Mouse (Mus musculus) kidney, postnatal 0 days (tissue): Measurements from ENCODE around the gene Olfr551. TPM values are rescaled to one million over a fixed set of nuclear protein-coding genes. Genes with fewer than 3 reads are reported as not detected.

Experiments used
- ATAC-seq: fragments of 200-750 bp; cut with Nextera tagmentation; replicated peaks from 2 replicates; pipeline ENCODE4 v1.8.0; 2017; ENCODE audit warnings: low read depth, moderate number of reproducible peaks, moderate TSS enrichment, moderate library complexity; ENCODE audit not compliant: low FRiP score
- DNase-seq: peaks from one replicate; pipeline ENCODE4 v3.0.0-alpha.2; 2016; ENCODE audit warnings: low spot score
- H3K27ac ChIP-seq: fragments of 300-500 bp; sonication (generic); 2 replicates; pipeline ENCODE4 v1.5.1; 2014; ENCODE audit warnings: mild to moderate bottlenecking
- H3K27me3 ChIP-seq: fragments of 300-500 bp; sonication (generic); 2 replicates; pipeline ENCODE4 v1.6.1; 2014; ENCODE audit warnings: low read length, mixed read lengths; ENCODE audit not compliant: insufficient read depth
- H3K36me3 ChIP-seq: fragments of 300-500 bp; sonication (generic); 2 replicates; pipeline ENCODE4 v1.6.1; 2014; ENCODE audit warnings: low read length, mixed read lengths; ENCODE audit not compliant: insufficient read depth
- H3K4me1 ChIP-seq: fragments of 300-500 bp; sonication (generic); replicated peaks from 2 replicates; pipeline ENCODE4 v1.6.1; 2014; ENCODE audit warnings: antibody characterized with exemption, low read length, mixed read lengths; ENCODE audit not compliant: insufficient read depth
- H3K4me2 ChIP-seq: fragments of 300-500 bp; sonication (generic); 2 replicates; pipeline ENCODE4 v1.6.1; 2014; ENCODE audit warnings: mild to moderate bottlenecking, low read length, moderate library complexity, mixed read lengths
- H3K4me3 ChIP-seq: fragments of 300-500 bp; sonication (generic); replicated peaks from 2 replicates; pipeline ENCODE4 v1.5.1; 2014; ENCODE audit warnings: low read depth, low read length
- H3K9ac ChIP-seq: fragments of 300-500 bp; sonication (generic); 2 replicates; pipeline ENCODE4 v1.6.1; 2014; ENCODE audit warnings: low read depth, low read length
- H3K9me3 ChIP-seq: fragments of 300-500 bp; sonication (generic); replicated peaks from 2 replicates; pipeline ENCODE4 v1.6.1; 2016; ENCODE audit warnings: low read length, inconsistent platforms, mixed read lengths
- CTCF ChIP-seq: IDR thresholded peaks from 2 replicates; pipeline ENCODE4 v1.5.1; 2016; ENCODE audit warnings: antibody characterized with exemption, low read depth, mild to moderate bottlenecking, moderate library complexity
- WGBS: fragments of 180-500 bp; shearing (Covaris S2); extraction: QIAGEN DNeasy Blood & Tissue Kit; methylation state at CpG from one replicate; pipeline ENCODE4 v1.1.7; 2014; 5-methylcytosine and 5-hydroxymethylcytosine counted together
- polyA plus RNA-seq: library from polyadenylated mRNA; unstranded; fragments of >200 nt; fragmentation: Nextera tagmentation; extraction: Ambion mirVana; gene quantifications from 2 replicates; pipeline ENCODE4 v1.2.1, GENCODE M21; 2015

Gene Olfr551
- polyA plus RNA-seq, 1 experiment from 2014 or later, result not detected

DNA sequence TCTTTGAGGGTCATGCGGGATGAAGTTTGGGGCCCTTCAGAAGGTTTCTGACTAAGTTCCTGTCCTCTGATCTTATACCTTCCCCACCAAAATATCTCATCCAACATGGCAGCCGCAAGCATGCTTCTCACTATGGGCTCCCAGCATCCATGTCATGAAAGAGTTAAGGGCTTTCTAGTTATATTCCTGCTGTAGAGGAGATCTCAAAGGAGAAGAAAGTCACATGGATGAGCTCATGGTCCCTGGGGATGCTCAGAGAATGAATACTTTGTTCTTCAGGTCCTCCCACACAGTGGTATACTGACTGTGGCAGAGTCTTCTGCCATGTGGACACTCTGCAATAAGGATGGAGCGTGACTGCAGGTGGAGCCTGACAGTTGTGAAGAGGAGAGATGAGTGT lies 42.1 kb downstream of the Olfr551 start, which contains the start of gene Olfr549:
TSS of gene Olfr549 (plus strand) at position 301 of the 400 bp plus-strand sequence.
- Histone ChIP-seq H3K36me3 (no peaks in the 10 kb centered on the region), H3K4me3 (no peak within 1 kb of the TSS), H3K9ac (no peak within 1 kb of the TSS), H3K4me1 (no peaks in the 10 kb centered on the region), H3K4me2 (no peak within 1 kb of the TSS), H3K9me3 (no peaks in the 10 kb centered on the region), H3K27ac (no peak within 1 kb of the TSS), H3K27me3 (no peaks in the 10 kb centered on the region)
- WGBS, result 88% methylated on average over 3 of the region's 3 CpGs
- DNase-seq (no peak), ATAC-seq (no peak)
- no peak for TF ChIP-seq CTCF

DNA sequence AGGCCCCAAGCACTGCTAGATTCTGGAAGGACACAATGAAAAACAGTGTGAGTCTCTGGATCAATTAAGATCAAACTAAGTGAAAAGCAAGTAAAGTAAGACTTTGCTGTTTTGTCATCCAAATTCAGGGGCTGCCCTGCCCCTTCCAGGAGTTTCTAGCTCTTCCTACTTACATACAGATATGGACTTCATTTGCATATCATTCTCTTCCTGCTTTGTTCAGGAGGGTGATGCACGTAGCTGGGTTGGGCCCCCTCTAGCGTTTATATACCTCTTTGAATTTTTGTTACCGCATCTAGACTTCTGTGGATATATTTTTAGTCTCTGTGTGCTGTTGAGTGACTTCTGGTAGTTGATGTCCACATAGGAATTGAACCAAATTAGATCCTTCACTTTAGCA lies 50.4 kb downstream of the Olfr551 start:
- no peak for ATAC-seq
- 56% methylated on average over 3 of the region's 3 CpGs for WGBS
- no peak for TF ChIP-seq CTCF

DNA sequence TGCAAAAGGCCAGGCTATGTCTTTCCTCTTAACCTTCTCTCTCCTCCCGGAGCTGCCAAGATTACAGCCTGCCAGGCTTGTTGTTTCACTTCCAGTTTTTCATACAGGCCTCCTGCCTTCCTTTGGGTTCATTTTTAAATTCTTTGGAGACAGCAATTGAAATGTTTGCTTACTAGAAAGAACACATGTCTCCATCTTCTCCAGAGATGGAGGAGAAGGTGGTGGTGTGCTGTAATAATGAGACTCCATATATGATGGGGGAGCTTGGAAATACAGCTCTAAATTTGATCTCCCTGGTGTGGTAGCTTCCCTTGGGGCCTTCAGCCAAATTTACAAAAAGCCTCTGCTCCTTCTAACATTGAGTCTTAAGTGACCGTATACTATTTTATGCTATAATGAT lies 51.1 kb downstream of the Olfr551 start, which contains the start of gene Olfr548-ps1:
TSS of gene Olfr548-ps1 (plus strand) at position 301 of the 400 bp plus-strand sequence.
- no peak for TF ChIP-seq CTCF
- H3K9me3 ChIP-seq, result no peaks in the 10 kb centered on the region
- ATAC-seq, result no peak
- H3K36me3 ChIP-seq, result no peaks in the 10 kb centered on the region
- H3K4me3 ChIP-seq, result no peak within 1 kb of the TSS
- H3K4me2 ChIP-seq, result no peak within 1 kb of the TSS
- H3K27me3 ChIP-seq, result no peaks in the 10 kb centered on the region
- no peak within 1 kb of the TSS for H3K27ac ChIP-seq
- no peak within 1 kb of the TSS for H3K9ac ChIP-seq
- no peak for DNase-seq
- 84% methylated on average over 2 of the region's 2 CpGs for WGBS
- no peaks in the 10 kb centered on the region for H3K4me1 ChIP-seq

More for the DNA sequence above, 50.4 kb downstream of the Olfr551 start:
- no peak overlapping the region for H3K4me2 ChIP-seq
- no peak overlapping the region for H3K9ac ChIP-seq
- H3K36me3 ChIP-seq, result no peaks in the 10 kb centered on the region
- H3K4me3 ChIP-seq, result no peak overlapping the region
- no peak overlapping the region for H3K27ac ChIP-seq
- H3K4me1 ChIP-seq, result no peaks in the 10 kb centered on the region
- no peak for DNase-seq
- H3K27me3 ChIP-seq, result no peaks in the 10 kb centered on the region
- H3K9me3 ChIP-seq, result no peaks in the 10 kb centered on the region

DNA sequence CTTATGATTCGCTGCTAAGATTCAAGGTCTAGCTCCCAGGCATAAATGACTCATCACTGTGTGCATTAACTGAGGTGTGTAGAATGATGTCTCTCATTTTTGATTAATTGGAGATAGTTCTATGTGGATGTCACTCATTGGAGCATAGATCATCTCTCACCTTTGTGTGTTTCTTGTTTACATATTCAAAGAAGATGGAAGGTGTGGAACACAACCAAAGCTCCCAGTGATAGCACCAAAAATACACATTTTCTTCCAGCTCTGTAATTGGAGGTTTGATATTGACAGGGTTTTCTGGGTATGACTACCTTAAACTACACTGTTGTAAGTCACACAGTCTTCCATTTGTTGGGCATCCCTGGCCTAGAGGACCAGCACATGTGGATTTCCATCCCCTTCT lies 57.2 kb downstream of the Olfr551 start, which contains the start of gene Olfr547:
TSS of gene Olfr547 (plus strand) at position 301 of the 400 bp plus-strand sequence.
- TF ChIP-seq CTCF, result no peak
- no peak within 1 kb of the TSS for H3K9ac ChIP-seq
- no peak within 1 kb of the TSS for H3K4me3 ChIP-seq
- no peak within 1 kb of the TSS for H3K4me2 ChIP-seq
- no peak within 1 kb of the TSS for H3K27ac ChIP-seq
- no peaks in the 10 kb centered on the region for H3K36me3 ChIP-seq
- H3K9me3 ChIP-seq, result no peaks in the 10 kb centered on the region
- 76% methylated on average over 1 of the region's 1 CpGs for WGBS
- no peak for ATAC-seq
- no peak for DNase-seq
- no peaks in the 10 kb centered on the region for H3K4me1 ChIP-seq
- no peaks in the 10 kb centered on the region for H3K27me3 ChIP-seq

Other genes starting within 250 kb of the Olfr551 start
- gene Rrm1, start 150.2 kb downstream of the Olfr551 start, polyA plus RNA-seq, result 52.0 and 70.6 TPM in 2 replicates
- gene Olfr543, start 110.2 kb downstream of the Olfr551 start, polyA plus RNA-seq, result not detected in 2 replicates
- gene Olfr544, start 103.6 kb downstream of the Olfr551 start, polyA plus RNA-seq, result 0.05 and 0.06 TPM in 2 replicates
- not detected in 2 replicates for gene Olfr545, start 92.3 kb downstream of the Olfr551 start, polyA plus RNA-seq
- not detected in 2 replicates for gene Olfr547, start 57.1 kb downstream of the Olfr551 start, polyA plus RNA-seq
- gene Olfr548-ps1, start 51.0 kb downstream of the Olfr551 start, polyA plus RNA-seq, result not detected in 2 replicates
- not detected in 2 replicates for gene Olfr549, start 42.0 kb downstream of the Olfr551 start, polyA plus RNA-seq
- gene Trim21, start 26.4 kb downstream of the Olfr551 start, polyA plus RNA-seq, result 1.1 TPM in 2 replicates
- gene Olfr550, start 20.4 kb downstream of the Olfr551 start, polyA plus RNA-seq, result not detected in 2 replicates
- gene Olfr552, start 5.9 kb upstream of the Olfr551 start, polyA plus RNA-seq, result not detected in 2 replicates
- not detected in 2 replicates for gene Olfr553, start 26.3 kb upstream of the Olfr551 start, polyA plus RNA-seq
- gene Olfr554, start 46.5 kb upstream of the Olfr551 start, polyA plus RNA-seq, result not detected in 2 replicates
- gene Olfr555, start 66.9 kb upstream of the Olfr551 start, polyA plus RNA-seq, result not detected in 2 replicates
- not detected in 2 replicates for gene Olfr556, start 73.0 kb upstream of the Olfr551 start, polyA plus RNA-seq
- 10.6 and 11.3 TPM in 2 replicates for gene Trim68, start 95.4 kb upstream of the Olfr551 start, polyA plus RNA-seq
- not detected in 2 replicates for gene Olfr557, start 104.0 kb upstream of the Olfr551 start, polyA plus RNA-seq
- 1.3 and 1.4 TPM in 2 replicates for gene Olfr558, start 110.3 kb upstream of the Olfr551 start, polyA plus RNA-seq
- gene Olfr33, start 127.2 kb upstream of the Olfr551 start, polyA plus RNA-seq, result not detected in 2 replicates
- gene Olfr559, start 135.6 kb upstream of the Olfr551 start, polyA plus RNA-seq, result not detected in 2 replicates
- gene Olfr560, start 167.5 kb upstream of the Olfr551 start, polyA plus RNA-seq, result not detected in 2 replicates
- 0.50 and 0.63 TPM in 2 replicates for gene Olfr78, start 167.6 kb upstream of the Olfr551 start, polyA plus RNA-seq
- gene Olfr561, start 179.3 kb upstream of the Olfr551 start, polyA plus RNA-seq, result 0.09 TPM in 1 of 2 replicates, not detected in the other
- gene Olfr564, start 211.6 kb upstream of the Olfr551 start, polyA plus RNA-seq, result not detected in 2 replicates